Mouse (Mus musculus): ENCODE data around the gene Usf2.
"Not testable (repeated sequence)": the region's sequence is repeated elsewhere in the genome, so short reads cannot be mapped to it uniquely, and the experiment has no call there.

Usf2 gene

GRCm38 (mm10) chr7:30958109-30958865 lies 1.7 kb upstream of the Usf2 start:
- no peak for DNase-seq (ENCODE audit: low spot score in 2 of 2)

GRCm38 (mm10) chr7:30957367-30957783 lies 772 bp upstream of the Usf2 start:
- DNase-seq (ENCODE audit: low spot score in 2 of 2) = peak; percentile 81 to 88

DNA sequence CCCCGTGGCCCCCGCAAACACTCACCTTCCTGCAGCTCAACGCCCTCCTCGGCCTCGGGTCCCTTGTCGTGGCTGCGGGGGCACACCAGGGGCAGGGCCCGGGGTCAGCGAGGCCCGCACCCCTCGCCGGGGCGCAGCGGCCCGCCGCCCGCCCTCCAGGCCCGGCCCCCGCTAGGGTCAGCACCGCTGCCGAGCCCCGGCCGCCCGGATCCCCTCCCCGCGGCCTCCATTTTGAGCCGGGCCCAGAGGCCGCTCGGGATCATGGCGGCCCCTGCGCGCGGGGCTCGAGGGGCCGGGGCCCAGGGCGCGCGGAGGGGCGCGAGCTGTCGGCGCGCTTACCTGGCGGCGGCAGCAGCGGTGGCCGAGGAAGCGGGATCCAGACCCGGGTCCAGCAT lies 249 bp downstream of the Usf2 start:
- DNase-seq (ENCODE audit: low spot score in 2 of 2) = no peak

- DNase-seq (ENCODE audit: low spot score in 2 of 2) = peak; percentile 55 to 68
These were observed 833 bp downstream of the Usf2 start for GRCm38 (mm10) chr7:30955584-30956356.

DNA sequence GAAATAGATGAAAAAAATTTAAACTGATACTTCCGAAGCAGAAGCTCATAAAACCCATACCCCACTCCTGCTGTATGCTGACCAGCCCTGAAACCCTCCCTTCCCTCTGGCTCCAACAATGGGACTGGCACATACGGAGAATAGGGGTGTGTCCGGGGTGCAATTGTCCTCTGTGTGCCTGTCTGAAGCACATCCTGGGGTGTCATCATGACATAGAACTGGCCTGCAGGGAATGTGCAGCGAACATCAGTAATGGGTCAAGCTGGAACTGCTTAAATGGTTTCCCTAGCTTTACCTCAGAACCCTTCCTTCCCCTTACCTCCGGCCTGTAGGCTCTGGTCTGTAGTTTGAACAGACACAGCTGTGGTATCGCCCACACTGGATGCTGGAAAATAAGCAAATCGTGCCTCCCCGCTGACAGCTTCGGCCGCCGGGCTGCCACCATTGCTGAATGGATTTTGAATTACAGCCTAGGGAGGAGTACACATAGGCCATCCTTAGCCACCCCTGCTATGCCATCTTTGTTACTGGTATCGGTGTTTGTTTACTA lies 1.6 kb downstream of the Usf2 start:
- DNase-seq (ENCODE audit: low spot score in 2 of 2) = no peak

DNA sequence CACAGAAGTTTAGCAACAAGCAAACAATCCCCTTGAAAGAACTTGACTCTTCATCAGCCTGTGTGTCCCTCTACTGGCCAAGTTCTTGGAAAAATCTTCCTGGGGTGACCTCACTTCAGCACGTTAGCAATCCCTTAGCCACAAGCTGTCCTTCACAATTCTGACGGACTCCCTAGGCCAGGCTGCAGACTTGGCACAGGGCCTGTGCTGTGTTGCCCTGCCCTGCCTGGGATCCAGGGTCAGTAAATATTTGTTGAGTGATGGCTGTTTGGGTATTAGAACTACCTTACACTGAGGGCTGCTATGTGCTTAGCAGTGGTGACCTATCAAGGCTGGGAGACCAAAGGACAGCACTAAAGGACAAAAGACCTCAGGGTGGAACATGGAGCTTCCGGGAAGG lies 2.6 kb downstream of the Usf2 start:
- DNase-seq (ENCODE audit: low spot score in 2 of 2) = no peak

- no peak for DNase-seq (ENCODE audit: low spot score in 2 of 2)
These were observed 3.1 kb downstream of the Usf2 start for GRCm38 (mm10) chr7:30953459-30953858.

GRCm38 (mm10) chr7:30952441-30953265 lies 4.0 kb downstream of the Usf2 start:
- no peak for DNase-seq (ENCODE audit: low spot score in 2 of 2)

DNA sequence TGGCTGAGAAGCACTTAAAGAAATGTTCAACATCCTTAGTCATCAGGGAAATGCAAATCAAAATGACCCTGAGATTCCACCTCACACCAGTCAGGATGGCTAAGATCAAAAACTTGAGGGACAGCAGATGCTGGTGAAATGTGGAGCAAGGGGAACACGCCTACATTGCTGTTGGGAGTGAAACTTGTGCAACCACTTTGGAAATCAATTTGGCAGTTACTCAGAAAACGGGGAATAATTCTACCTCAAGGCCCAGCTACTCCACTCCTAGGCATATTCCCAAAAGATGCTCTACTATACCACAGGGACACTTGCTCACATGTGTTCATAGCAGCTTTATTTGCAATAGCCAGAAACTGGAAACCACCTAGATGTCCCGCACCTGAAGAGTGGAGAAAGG lies 6.7 kb downstream of the Usf2 start:
- not testable (repeated sequence) for DNase-seq (ENCODE audit: low spot score in 2 of 2)

GRCm38 (mm10) chr7:30945876-30946275 lies 10.7 kb downstream of the Usf2 start:
- no peak for DNase-seq (ENCODE audit: low spot score in 2 of 2)

- DNase-seq (ENCODE audit: low spot score in 2 of 2) = not testable (repeated sequence)
These were observed 11.1 kb downstream of the Usf2 start for GRCm38 (mm10) chr7:30945466-30945865.

DNA sequence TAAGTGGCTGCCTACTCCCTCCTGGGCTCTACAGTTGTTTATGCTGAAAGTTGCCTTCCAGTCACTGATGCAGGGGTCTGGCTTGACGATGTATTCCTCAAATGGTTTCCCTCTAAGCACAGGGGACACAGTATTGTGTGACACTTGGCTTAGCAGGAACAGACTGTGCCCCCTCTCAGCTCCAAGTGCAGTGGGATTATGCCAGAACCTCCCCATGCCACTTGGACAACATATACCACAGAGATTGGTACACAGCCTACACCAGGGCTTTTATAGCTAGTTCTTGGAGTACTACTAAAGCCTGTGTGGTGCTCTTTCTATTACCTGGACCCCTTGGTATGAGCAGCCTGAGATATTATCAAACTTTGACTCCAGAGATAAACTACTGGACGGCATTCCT lies 11.9 kb downstream of the Usf2 start:
- DNase-seq (ENCODE audit: low spot score in 2 of 2) = not testable (repeated sequence)

GRCm38 (mm10) chr7:30943909-30944635 lies 12.5 kb downstream of the Usf2 start, which contains the start of gene Hamp:
Hamp (minus strand) TSS chr7:30944032.
- no peak for DNase-seq (ENCODE audit: low spot score in 2 of 2)

DNA sequence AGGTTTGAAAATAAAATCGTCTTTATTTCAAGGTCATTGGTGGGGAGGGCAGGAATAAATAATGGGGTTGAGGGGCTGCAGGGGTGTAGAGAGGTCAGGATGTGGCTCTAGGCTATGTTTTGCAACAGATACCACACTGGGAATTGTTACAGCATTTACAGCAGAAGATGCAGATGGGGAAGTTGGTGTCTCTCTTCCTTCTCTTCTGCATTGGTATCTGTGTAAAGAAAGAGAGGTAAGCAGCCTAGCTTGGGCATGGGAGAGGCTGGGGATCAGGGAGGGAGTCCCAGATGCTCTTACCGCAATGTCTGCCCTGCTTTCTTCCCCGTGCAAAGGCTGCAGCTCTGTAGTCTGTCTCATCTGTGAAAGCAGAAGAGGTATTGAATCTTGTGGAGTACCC lies 14.2 kb downstream of the Usf2 start:
- not testable (repeated sequence) for DNase-seq (ENCODE audit: low spot score in 2 of 2)

DNA sequence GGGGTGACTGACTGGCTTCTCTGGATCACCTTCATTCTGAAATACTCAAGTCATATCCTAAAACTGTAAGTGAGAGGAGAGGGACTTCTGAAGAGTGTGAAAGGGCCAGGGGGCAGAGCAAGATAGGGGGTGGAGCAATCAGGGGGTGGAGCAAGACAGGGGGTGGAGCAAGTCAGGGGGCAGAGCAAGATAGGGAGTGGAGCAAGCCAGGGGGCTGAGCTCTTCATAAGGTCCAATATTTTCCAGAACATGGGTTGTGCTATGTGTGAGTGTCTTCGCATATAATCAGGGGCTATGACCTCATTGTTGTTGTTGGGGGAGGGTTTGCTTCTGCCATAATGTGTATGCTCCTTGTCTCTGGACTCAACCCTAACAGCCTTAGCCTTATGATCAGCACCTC lies 16.5 kb downstream of the Usf2 start:
- not testable (repeated sequence) for DNase-seq (ENCODE audit: low spot score in 2 of 2)

DNA sequence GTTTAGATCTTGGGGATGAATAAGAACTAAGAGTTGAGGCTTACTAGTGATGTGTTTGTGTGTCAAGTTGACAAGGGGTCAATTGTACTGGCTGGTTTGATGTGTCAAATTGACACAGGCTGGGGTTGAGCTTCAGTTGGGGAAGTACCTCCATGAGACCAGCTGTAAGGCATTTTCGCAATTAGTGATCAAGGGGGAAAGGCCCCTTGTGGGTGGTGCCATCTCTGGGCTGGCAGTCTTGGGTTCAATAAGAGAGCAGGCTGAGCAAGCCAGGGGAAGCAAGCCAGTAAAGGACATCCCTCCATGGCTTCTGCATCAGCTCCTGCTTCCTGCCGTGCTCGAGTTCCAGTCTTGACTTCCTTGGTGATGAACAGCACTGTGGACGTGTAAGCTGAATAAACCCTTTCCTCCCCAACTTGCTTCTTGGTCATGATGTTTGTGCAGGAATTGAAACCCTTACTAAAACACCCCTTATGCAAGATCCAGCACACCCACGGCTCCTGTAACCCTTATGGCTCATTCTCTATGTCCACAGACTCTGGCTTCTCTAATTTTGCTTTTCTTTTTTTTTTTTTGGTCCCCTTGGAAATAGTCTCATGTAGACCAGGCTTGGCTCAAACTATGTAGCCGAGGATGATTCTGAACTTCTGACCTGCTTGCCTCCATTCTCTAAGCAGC lies 21.0 kb downstream of the Usf2 start:
- not testable (repeated sequence) for DNase-seq (ENCODE audit: low spot score in 2 of 2)

DNA sequence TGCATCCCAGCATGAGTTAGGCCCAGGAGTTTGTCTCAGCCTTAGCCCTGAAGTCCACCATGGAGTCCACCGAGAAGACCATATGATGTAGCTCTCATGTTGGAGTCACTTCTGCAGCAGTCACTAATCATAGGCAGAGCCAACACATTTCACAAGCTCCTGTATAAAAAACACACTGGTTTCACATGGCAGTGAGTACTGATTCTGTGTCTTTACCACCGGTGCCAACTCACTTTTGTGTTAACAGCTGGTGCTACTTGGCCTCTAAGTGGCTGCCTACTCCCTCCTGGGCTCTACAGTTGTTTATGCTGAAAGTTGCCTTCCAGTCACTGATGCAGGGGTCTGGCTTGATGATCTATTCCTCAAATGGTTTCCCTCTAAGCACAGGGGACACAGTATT lies 32.0 kb downstream of the Usf2 start, which contains the start of gene Hamp2:
Gene Hamp2, minus strand, starts transcription at position 101 of the 400 bp plus-strand sequence.
- not testable (repeated sequence) for DNase-seq (ENCODE audit: low spot score in 2 of 2)

- no peak for DNase-seq (ENCODE audit: low spot score in 2 of 2)
These were observed 32.5 kb downstream of the Usf2 start for GRCm38 (mm10) chr7:30924071-30924470.

DNA sequence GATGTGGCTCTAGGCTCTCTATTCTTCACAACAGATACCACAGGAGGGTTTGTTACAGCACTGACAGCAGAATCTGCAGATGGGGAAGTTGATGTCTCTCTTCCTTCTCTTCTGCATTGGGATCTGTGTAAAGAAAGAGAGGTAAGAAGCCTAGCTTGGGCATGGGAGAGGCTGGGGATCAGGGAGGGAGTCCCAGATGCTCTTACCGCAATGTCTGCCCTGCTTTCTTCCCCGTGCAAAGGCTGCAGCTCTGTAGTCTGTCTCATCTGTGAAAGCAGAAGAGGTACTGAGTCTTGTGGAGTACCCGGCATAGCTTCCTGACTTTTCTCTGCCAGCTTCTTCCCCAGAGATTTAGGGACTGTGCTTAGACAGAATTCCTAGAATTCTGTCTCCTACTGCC lies 34.1 kb downstream of the Usf2 start:
- not testable (repeated sequence) for DNase-seq (ENCODE audit: low spot score in 2 of 2)

GRCm38 (mm10) chr7:30920217-30920616 lies 36.4 kb downstream of the Usf2 start:
- DNase-seq (ENCODE audit: low spot score in 2 of 2) = no peak
